Mouse (Mus musculus): ENCODE data around the gene Gm3285.

Gene Gm3285

GRCm38 (mm10) chr10:77900903-77901818 lies 39.4 kb downstream of the Gm3285 start:
- DNase-seq (ENCODE audit: low spot score) = no peak

GRCm38 (mm10) chr10:77901871-77902210 lies 40.1 kb downstream of the Gm3285 start:
- DNase-seq (ENCODE audit: low spot score) = no peak

- no peak for DNase-seq (ENCODE audit: low spot score)
Measured at GRCm38 (mm10) chr10:77902211-77902893, 40.6 kb downstream of the Gm3285 start, which contains the start of gene Lrrc3. Gene Lrrc3, minus strand, starts transcription at chr10:77902536.

GRCm38 (mm10) chr10:77902894-77903715 lies 41.3 kb downstream of the Gm3285 start:
- no peak for DNase-seq (ENCODE audit: low spot score)
